ENCODE assay signal across 26 mouse cellular contexts in genomic region chr14:47776260-47777035, GRCm38 (mm10).
DNase-seq lines count a peak whose midpoint lies in the region; ATAC-seq and TF ChIP-seq lines count a peak whose summit lies in the region.
"Had no signal": no experiment of that assay in that cellular context is flagged by ENCODE, and none has a peak within 500 bp of the region (broad histone marks: within the 10 kb centered on the region; RNA-seq: fewer than 3 reads in every experiment).

No protein-coding gene starts in this region.

- intact Hi-C loops in heart, postnatal 10 days (cut with DNase I) = no loop called here
- intact Hi-C loops in heart, adult 2 months (cut with DNase I) = no loop called here

- H3K79me2 ChIP-seq in heart, adult 2 months (replicated peaks; ENCODE audit: control insufficient read depth, insufficient read depth, low read length) = no peaks in the 10 kb centered on the region

- H3K9ac ChIP-seq in heart, adult 2 months (ENCODE audit: low read depth, low read length) = no peak overlapping the region
- H3K9ac ChIP-seq: embryonic facial prominence, embryonic 15.5 days; hindbrain, embryonic 12.5 days; neural tube, embryonic 12.5 days had no signal

- H3K4me3 ChIP-seq in heart, adult 2 months = no peak overlapping the region
- H3K4me3 ChIP-seq: embryonic facial prominence, embryonic 15.5 days; hindbrain, embryonic 12.5 days; neural tube, embryonic 12.5 days had no signal

- no peak for TF ChIP-seq POLR2A in heart, adult 2 months (IDR thresholded peaks at IDR 0.05; ENCODE audit: insufficient read depth, low read depth, low read length)

- no peak for TF ChIP-seq CTCF in heart, adult 2 months (IDR thresholded peaks at IDR 0.05)

- WGBS in heart, adult 2 months = 64% methylated on average over 6 of the region's 6 CpGs

- no peaks in the 10 kb centered on the region for H3K36me3 ChIP-seq in heart, adult 2 months (ENCODE audit: control insufficient read depth, insufficient read depth, low read length)
- H3K36me3 ChIP-seq: embryonic facial prominence, embryonic 15.5 days; G1E; hindbrain, embryonic 12.5 days; neural tube, embryonic 12.5 days had no signal

- TF ChIP-seq EP300 in heart, adult 2 months (IDR thresholded peaks at IDR 0.05; ENCODE audit: insufficient read depth, low read depth, low read length) = no peak

- 0 out of 2 replicates have a peak, but pooled peaks have one; percentile 5 for ATAC-seq in monocyte, adult 5-6 weeks (replicated peaks; ENCODE audit: insufficient number of reproducible peaks, low FRiP score, low TSS enrichment, poor library complexity, severe bottlenecking)
- ATAC-seq: activated CD4-positive, CD25-positive, alpha-beta regulatory T cell, adult 4 months; forebrain, embryonic 16.5 days had no signal

- no peak overlapping the region for H3K27ac ChIP-seq in heart, adult 2 months
- H3K27ac ChIP-seq: embryonic facial prominence, embryonic 15.5 days; hindbrain, embryonic 12.5 days; kidney, postnatal 0 days; neural tube, embryonic 12.5 days had no signal

- DNase-seq in adrenal gland, postnatal 10 days = peak; percentile 32
- DNase-seq in adrenal gland, postnatal 25 days = no peak
- DNase-seq in heart, postnatal 10 days = peak; percentile 17 to 21
- DNase-seq in heart, adult 2 months = no peak
- peak; percentile 62 for DNase-seq in 3134 (ENCODE audit: extremely low read depth, insufficient read length, low spot score)
- DNase-seq in cerebellum, postnatal 10 days = no peak
- DNase-seq: cerebellum, adult 18-20 months; cerebellum, postnatal 25 days; embryo, embryonic 11 days; gastrocnemius, postnatal 25 days; kidney, adult 11 months; left cerebral cortex, postnatal 4 days; lung, postnatal 4 days; midbrain, embryonic 14.5 days; retina, postnatal 1 day; right cerebral cortex, postnatal 25 days; thymus, postnatal 25 days had no signal

- H3K27me3 ChIP-seq in heart, adult 2 months (ENCODE audit: control insufficient read depth, insufficient read depth, low read length) = no peaks in the 10 kb centered on the region
- H3K27me3 ChIP-seq: CH12.LX; embryonic facial prominence, embryonic 15.5 days; hindbrain, embryonic 12.5 days; neural tube, embryonic 12.5 days had no signal

- H3K4me1 ChIP-seq in heart, adult 2 months (ENCODE audit: control insufficient read depth, insufficient read depth, low read length) = no peaks in the 10 kb centered on the region
- H3K4me1 ChIP-seq: embryonic facial prominence, embryonic 15.5 days; hindbrain, embryonic 12.5 days had no signal

Comparison
In these comparisons a context has a peak if more than half of its experiments do, and no peak if none do; other contexts are left out.
1. DNase-seq: peak in adrenal gland, postnatal 10 days (single experiment), heart, postnatal 10 days (2 of 2) and 3134 (single experiment); none in adrenal gland, postnatal 25 days (single experiment), heart, adult 2 months (0 of 2) and cerebellum, postnatal 10 days (0 of 2).